Mouse (Mus musculus): ENCODE measurements around the gene Abhd2. TPM values are rescaled to one million over a fixed set of nuclear protein-coding genes. Genes with fewer than 3 reads are reported as not detected.
A peak's percentile ranks its signal among the peaks of the same experiment; 100 is the strongest.
"Not testable (repeated sequence)": the region's sequence is repeated elsewhere in the genome, so short reads cannot be mapped to it uniquely, and the experiment has no call there.

Gene Abhd2
- total RNA-seq, 2 experiments from 2014 or later = 93.4 to 101 TPM

GRCm38 (mm10) chr7:79263776-79264175 is 9.2 kb upstream of the Abhd2 start:
- DNase-seq (ENCODE audit: low spot score in 2 of 2) = no peak

- DNase-seq (ENCODE audit: low spot score in 2 of 2) = no peak
Observed at GRCm38 (mm10) chr7:79266228-79266627, 6.8 kb upstream of the Abhd2 start.

GRCm38 (mm10) chr7:79267690-79268388 is 5.2 kb upstream of the Abhd2 start:
- no peak for DNase-seq (ENCODE audit: low spot score in 2 of 2)

GRCm38 (mm10) chr7:79268897-79269296 is 4.1 kb upstream of the Abhd2 start:
- DNase-seq (ENCODE audit: low spot score in 2 of 2) = no peak

GRCm38 (mm10) chr7:79269411-79269810 is 3.6 kb upstream of the Abhd2 start:
- no peak for DNase-seq (ENCODE audit: low spot score in 2 of 2)

GRCm38 (mm10) chr7:79269866-79270265 is 3.1 kb upstream of the Abhd2 start:
- no peak for DNase-seq (ENCODE audit: low spot score in 2 of 2)

GRCm38 (mm10) chr7:79270961-79271387 is 2.0 kb upstream of the Abhd2 start:
- DNase-seq (ENCODE audit: low spot score in 2 of 2) = no peak

- DNase-seq (ENCODE audit: low spot score in 2 of 2) = no peak
Observed at GRCm38 (mm10) chr7:79271861-79272788, 874 bp upstream of the Abhd2 start.

- DNase-seq (ENCODE audit: low spot score in 2 of 2) = peak in 1 of 2 experiments; percentile 50
Observed at GRCm38 (mm10) chr7:79273738-79274472, 906 bp downstream of the Abhd2 start.

GRCm38 (mm10) chr7:79274473-79275010 is 1.5 kb downstream of the Abhd2 start:
- no peak for DNase-seq (ENCODE audit: low spot score in 2 of 2)

- DNase-seq (ENCODE audit: low spot score in 2 of 2) = no peak
Observed at GRCm38 (mm10) chr7:79275345-79275744, 2.3 kb downstream of the Abhd2 start.

GRCm38 (mm10) chr7:79278432-79278831 is 5.4 kb downstream of the Abhd2 start:
- DNase-seq (ENCODE audit: low spot score in 2 of 2) = no peak

- no peak for DNase-seq (ENCODE audit: low spot score in 2 of 2)
Observed at GRCm38 (mm10) chr7:79279376-79280029, 6.5 kb downstream of the Abhd2 start.

- DNase-seq (ENCODE audit: low spot score in 2 of 2) = no peak
Observed at GRCm38 (mm10) chr7:79282883-79283670, 10.1 kb downstream of the Abhd2 start.

- not testable (repeated sequence) for DNase-seq (ENCODE audit: low spot score in 2 of 2)
Observed at GRCm38 (mm10) chr7:79283671-79283941, 10.6 kb downstream of the Abhd2 start.

- no peak for DNase-seq (ENCODE audit: low spot score in 2 of 2)
Observed at GRCm38 (mm10) chr7:79284160-79284888, 11.3 kb downstream of the Abhd2 start.

GRCm38 (mm10) chr7:79284889-79285280 is 11.9 kb downstream of the Abhd2 start:
- no peak for DNase-seq (ENCODE audit: low spot score in 2 of 2)

- no peak for DNase-seq (ENCODE audit: low spot score in 2 of 2)
Observed at GRCm38 (mm10) chr7:79285408-79285807, 12.4 kb downstream of the Abhd2 start.

GRCm38 (mm10) chr7:79287226-79287625 is 14.2 kb downstream of the Abhd2 start:
- DNase-seq (ENCODE audit: low spot score in 2 of 2) = no peak
